Mouse (Mus musculus) thymus, postnatal 4 days (tissue): ENCODE results near the gene Arntl.
"Not testable (repeated sequence)": the region's sequence is repeated elsewhere in the genome, so short reads cannot be mapped to it uniquely, and the experiment has no call there.

ENCODE experiments used
- DNase-seq: peaks from one replicate; pipeline ENCODE4 v3.0.0; 2021

Arntl gene

GRCm38 (mm10) chr7:113253777-113254405 lies 46.6 kb downstream of the Arntl start:
- DNase-seq, result no peak

- peak; percentile 78 for DNase-seq
Measured at GRCm38 (mm10) chr7:113256046-113256445, 48.8 kb downstream of the Arntl start.

GRCm38 (mm10) chr7:113258430-113258829 lies 51.2 kb downstream of the Arntl start:
- DNase-seq, result peak; percentile 71

GRCm38 (mm10) chr7:113260321-113261167 lies 53.3 kb downstream of the Arntl start:
- no peak for DNase-seq

- no peak for DNase-seq
Measured at GRCm38 (mm10) chr7:113261690-113262089, 54.4 kb downstream of the Arntl start.

GRCm38 (mm10) chr7:113262510-113263467 lies 55.5 kb downstream of the Arntl start:
- DNase-seq, result not testable (repeated sequence)

- DNase-seq, result no peak
Measured at GRCm38 (mm10) chr7:113263990-113264389, 56.7 kb downstream of the Arntl start.

- peak; percentile 85 for DNase-seq
Measured at GRCm38 (mm10) chr7:113268287-113268686, 61.0 kb downstream of the Arntl start.

GRCm38 (mm10) chr7:113269081-113269480 lies 61.8 kb downstream of the Arntl start:
- DNase-seq, result no peak

GRCm38 (mm10) chr7:113269921-113270320 lies 62.7 kb downstream of the Arntl start:
- DNase-seq, result peak; percentile 67

- no peak for DNase-seq
Measured at GRCm38 (mm10) chr7:113270551-113270950, 63.3 kb downstream of the Arntl start.

- DNase-seq, result no peak
Measured at GRCm38 (mm10) chr7:113270991-113271390, 63.7 kb downstream of the Arntl start.

- no peak for DNase-seq
Measured at GRCm38 (mm10) chr7:113272338-113272997, 65.2 kb downstream of the Arntl start.

GRCm38 (mm10) chr7:113277245-113277644 lies 70.0 kb downstream of the Arntl start:
- no peak for DNase-seq

GRCm38 (mm10) chr7:113278493-113278892 lies 71.2 kb downstream of the Arntl start:
- no peak for DNase-seq

GRCm38 (mm10) chr7:113279246-113279645 lies 72.0 kb downstream of the Arntl start:
- no peak for DNase-seq

- no peak for DNase-seq
Measured at GRCm38 (mm10) chr7:113285405-113285804, 78.1 kb downstream of the Arntl start.

- no peak for DNase-seq
Measured at GRCm38 (mm10) chr7:113289211-113289610, 81.9 kb downstream of the Arntl start.

- DNase-seq, result no peak
Measured at GRCm38 (mm10) chr7:113291741-113292140, 84.5 kb downstream of the Arntl start.

GRCm38 (mm10) chr7:113292193-113292592 lies 84.9 kb downstream of the Arntl start:
- no peak for DNase-seq

GRCm38 (mm10) chr7:113294598-113294997 lies 87.3 kb downstream of the Arntl start:
- no peak for DNase-seq

GRCm38 (mm10) chr7:113295077-113295890 lies 88.0 kb downstream of the Arntl start:
- DNase-seq, result peak; percentile 74
